Mouse (Mus musculus): ENCODE data around the gene 1700003H04Rik.

DNA sequence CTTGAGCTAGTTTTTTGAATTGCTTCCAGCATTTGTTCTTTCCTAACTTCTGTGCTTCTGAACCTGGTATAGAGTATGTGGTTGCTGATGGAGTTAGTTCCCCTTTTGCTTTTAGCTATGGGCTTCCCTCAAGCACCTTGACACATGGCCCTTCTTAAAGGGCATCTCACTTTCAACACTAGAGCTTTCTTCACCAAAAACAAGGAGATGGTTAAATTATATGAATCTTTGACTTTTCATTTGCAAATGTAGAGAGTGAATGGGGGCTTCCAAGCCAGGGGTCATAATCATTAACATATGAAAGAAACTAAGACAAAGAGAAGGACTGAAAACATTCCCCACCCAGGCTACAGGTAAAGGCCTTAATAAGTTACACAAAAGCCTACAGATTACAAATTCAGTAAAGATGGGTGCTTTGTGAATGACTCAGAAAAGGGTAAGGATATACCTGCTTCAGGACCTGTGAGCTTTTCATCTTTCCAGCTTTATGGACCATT lies 25.2 kb upstream of the 1700003H04Rik start:
- TF ChIP-seq POLR2A (IDR thresholded peaks at IDR 0.05; ENCODE audit: insufficient read length, low read depth) (no peak), TCF3 (IDR thresholded peaks at IDR 0.05; ENCODE audit: insufficient read length, low read depth) (no peak), MYOD1 (IDR thresholded peaks at IDR 0.05; ENCODE audit: control insufficient read depth in 1 of 3, insufficient read length in 2 of 3, low read depth in 2 of 3) (no peak), MYOG (IDR thresholded peaks at IDR 0.05; ENCODE audit: control insufficient read depth in 1 of 3, insufficient read depth in 1 of 3, insufficient read length in 2 of 3, low read depth in 2 of 3) (no peak), USF1 (IDR thresholded peaks at IDR 0.05; ENCODE audit: low read depth) (no peak), TCF12 (IDR thresholded peaks at IDR 0.05; ENCODE audit: insufficient read depth, poor library complexity, severe bottlenecking) (no peak), CEBPB (IDR thresholded peaks at IDR 0.05; ENCODE audit: insufficient read depth, poor library complexity, severe bottlenecking) (no peak), SRF (IDR thresholded peaks at IDR 0.05; ENCODE audit: control insufficient read depth, insufficient read length, low read depth) (no peak), MAX (IDR thresholded peaks at IDR 0.05; ENCODE audit: low read depth) (no peak), E2F4 (IDR thresholded peaks at IDR 0.05; ENCODE audit: insufficient read depth) (no peak), POLR2AphosphoS2 (IDR thresholded peaks at IDR 0.05; ENCODE audit: insufficient read length, low read depth) (no peak), REST (IDR thresholded peaks at IDR 0.05; ENCODE audit: insufficient read depth, insufficient read length) (no peak)

Data from myocyte (in vitro differentiated cells).